ENCODE assay signal across 27 mouse cellular contexts in the genomic region with DNA sequence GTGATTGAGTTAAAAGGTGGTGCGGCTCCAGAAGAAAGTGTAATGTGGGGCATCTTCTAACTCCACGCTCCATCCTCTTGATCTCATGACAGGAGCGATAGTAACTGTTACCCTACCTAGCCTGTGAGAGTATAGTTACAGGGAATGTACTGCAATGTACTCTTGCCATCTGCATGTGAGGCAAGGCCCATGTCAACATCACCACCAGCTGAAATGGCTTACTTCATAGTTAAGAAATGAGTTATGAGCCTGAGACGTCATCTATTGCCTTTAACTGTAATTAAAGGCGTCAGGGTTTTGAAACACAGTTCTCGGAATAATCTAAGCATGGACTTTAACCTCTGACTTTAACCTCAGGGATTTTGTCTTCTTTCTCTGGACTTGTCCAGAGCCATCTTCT. TPM values are rescaled to one million over a fixed set of nuclear protein-coding genes. Genes with fewer than 3 reads are reported as not detected.
"Had no signal": no experiment of that assay in that cellular context is flagged by ENCODE, and none has a peak within 500 bp of the region (broad histone marks: within the 10 kb centered on the region; RNA-seq: fewer than 3 reads in every experiment).

No protein-coding gene starts in this region.

- H3K9ac ChIP-seq: heart, embryonic 12.5 days; hindbrain, embryonic 12.5 days; hindbrain, embryonic 14.5 days; kidney, embryonic 15.5 days; limb, embryonic 13.5 days; limb, embryonic 15.5 days; liver, embryonic 12.5 days; liver, embryonic 14.5 days had no signal

- ATAC-seq: hindbrain, embryonic 16.5 days; inflammation-experienced regulatory T-cells, adult 6 months; liver, embryonic 12.5 days had no signal

- H3K36me3 ChIP-seq: heart, embryonic 10.5 days; heart, embryonic 12.5 days; hindbrain, embryonic 10.5 days; hindbrain, embryonic 12.5 days; kidney, embryonic 15.5 days; limb, embryonic 13.5 days; limb, embryonic 15.5 days; liver, embryonic 12.5 days had no signal

- H3K9me3 ChIP-seq: heart, embryonic 10.5 days; heart, embryonic 12.5 days; hindbrain, embryonic 10.5 days; hindbrain, embryonic 12.5 days; kidney, embryonic 15.5 days; limb, embryonic 13.5 days; limb, embryonic 15.5 days; liver, embryonic 12.5 days had no signal

- H3K27me3 ChIP-seq: heart, embryonic 12.5 days; hindbrain, embryonic 12.5 days; kidney, embryonic 15.5 days; limb, embryonic 13.5 days; limb, embryonic 15.5 days; liver, embryonic 12.5 days had no signal

- H3K4me3 ChIP-seq: heart, embryonic 10.5 days; heart, embryonic 12.5 days; hindbrain, embryonic 10.5 days; hindbrain, embryonic 12.5 days; kidney, embryonic 15.5 days; limb, embryonic 13.5 days; limb, embryonic 15.5 days; liver, embryonic 12.5 days had no signal

- H3K4me2 ChIP-seq: heart, embryonic 12.5 days; hindbrain, embryonic 12.5 days; hindbrain, embryonic 14.5 days; kidney, embryonic 15.5 days; limb, embryonic 13.5 days; limb, embryonic 15.5 days; liver, embryonic 12.5 days had no signal

- H3K27ac ChIP-seq: heart, embryonic 10.5 days; hindbrain, embryonic 10.5 days; hindbrain, embryonic 12.5 days; hindbrain, embryonic 14.5 days; kidney, embryonic 15.5 days; kidney, postnatal 0 days; limb, embryonic 13.5 days; limb, embryonic 15.5 days; liver, embryonic 12.5 days; liver, embryonic 14.5 days had no signal

- H3K4me1 ChIP-seq: heart, embryonic 10.5 days; heart, embryonic 12.5 days; hindbrain, embryonic 10.5 days; hindbrain, embryonic 12.5 days; kidney, embryonic 15.5 days; limb, embryonic 13.5 days; limb, embryonic 15.5 days; liver, embryonic 12.5 days had no signal

- DNase-seq: gastrocnemius, postnatal 14 days; gastrocnemius, postnatal 36 days; heart, adult 18-20 months; heart, postnatal 10 days; heart, postnatal 4 days; kidney, adult 11 months; kidney, adult 8-10 months; kidney, postnatal 14 days; kidney, postnatal 36 days; layer of hippocampus, adult 9-11 months; layer of hippocampus, postnatal 36 days; left cerebral cortex, postnatal 4 days had no signal

RNA-seq across cellular contexts. Expression of gene Slc5a8, which starts 11.2 kb away (rescaled TPM):
- polyA plus RNA-seq: heart, embryonic 14.5 days; hindbrain, embryonic 10.5 days; inflammation-experienced regulatory T-cells, adult 6 months; limb, embryonic 11.5 days; limb, embryonic 15.5 days had no signal
